Mouse (Mus musculus) lung, adult 2 months (tissue): ENCODE data around the gene Kcne4.

Experiments used
- CTCF ChIP-seq: fragments of 200-500 bp; IDR thresholded peaks from 2 replicates; pipeline ENCODE4 v1.5.1; 2011; ENCODE audit warnings: mild to moderate bottlenecking, low read length, control low read depth; ENCODE audit not compliant: insufficient read depth
- POLR2A ChIP-seq: fragments of 200-500 bp; IDR thresholded peaks from 2 replicates; pipeline ENCODE4 v1.6.1; 2011; ENCODE audit warnings: low read depth, mild to moderate bottlenecking, control low read depth, low read length, borderline replicate concordance; ENCODE audit errors: extremely low read depth

DNA sequence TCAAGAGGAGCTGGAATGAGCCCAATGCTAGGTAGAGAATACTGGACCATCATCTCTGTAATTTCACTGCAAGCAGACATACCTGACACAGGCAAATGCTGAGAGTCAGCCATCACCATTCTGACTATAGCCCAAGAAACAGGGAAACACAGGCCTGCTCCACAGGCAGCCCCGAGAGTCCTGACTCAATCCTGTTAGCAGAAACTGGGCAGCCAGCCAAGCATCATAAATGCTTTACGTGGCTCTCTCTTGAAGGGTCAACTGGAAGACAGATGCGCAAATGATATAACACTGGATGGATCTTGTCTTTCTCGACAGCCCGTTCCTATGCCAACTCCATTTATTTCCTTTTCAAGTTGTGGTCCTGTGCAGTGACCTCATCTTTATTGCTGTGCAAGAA is 34.7 kb upstream of the Kcne4 start:
- TF ChIP-seq POLR2A = no peak
- TF ChIP-seq CTCF = no peak
